Mouse (Mus musculus) G1E-ER4 (cell line): ENCODE data around the gene Olfr153. TPM values are rescaled to one million over a fixed set of nuclear protein-coding genes. Genes with fewer than 3 reads are reported as not detected.
"Not testable (repeated sequence)": the region's sequence is repeated elsewhere in the genome, so short reads cannot be mapped to it uniquely, and the experiment has no call there.

Source experiments
- GATA1 ChIP-seq: IDR thresholded peaks from one replicate; pipeline ENCODE4 v1.8.0; 2012; ENCODE audit warnings: low read length, inconsistent platforms
- polyA plus RNA-seq: library from polyadenylated mRNA; stranded (reverse); fragments of >175 nt; gene quantifications from 2 replicates; pipeline ENCODE4 v1.2.3, GENCODE M21; 2012

The Olfr153 gene
- polyA plus RNA-seq, result not detected in 2 replicates

DNA sequence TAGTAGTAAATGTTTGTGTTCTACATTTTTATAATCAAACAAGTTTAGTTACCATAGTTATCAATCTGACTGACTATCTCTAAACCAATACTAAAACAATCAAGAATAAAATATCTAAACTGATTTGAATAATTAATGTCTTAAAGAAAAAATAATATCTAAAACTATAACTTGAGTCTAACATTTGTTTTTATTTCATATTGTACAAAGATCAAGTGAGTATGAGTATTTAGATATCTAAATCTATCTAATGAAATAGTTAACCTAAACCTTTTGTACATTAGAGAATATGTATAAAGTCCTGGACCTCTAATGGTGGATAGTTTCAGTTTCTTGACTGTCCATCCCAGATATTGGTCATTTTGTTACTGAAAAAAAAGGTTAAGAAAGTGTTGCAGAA is at the start of gene Olfr153:
TSS of gene Olfr153 (plus strand) at position 301 of the 400 bp plus-strand sequence.
- no peak for TF ChIP-seq GATA1

DNA sequence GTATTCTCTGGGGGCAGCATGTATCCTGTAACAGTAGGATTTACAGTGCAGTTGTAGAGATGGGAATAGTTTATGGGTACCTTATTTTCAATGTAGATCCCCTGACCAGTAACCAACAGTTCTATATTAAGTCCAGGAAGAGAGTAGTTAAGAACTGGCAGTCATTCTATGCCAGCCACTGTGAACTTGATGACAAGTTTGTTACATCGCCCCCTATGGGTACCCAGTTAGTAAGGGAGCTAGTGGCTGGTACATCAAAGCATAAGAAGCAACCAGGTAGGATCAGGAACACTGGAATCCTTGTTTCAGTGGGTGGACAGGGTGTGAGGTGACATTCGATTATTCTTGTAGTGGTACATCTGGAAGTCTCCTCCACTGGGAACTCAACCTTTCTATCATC is 49.3 kb upstream of the Olfr153 start:
- TF ChIP-seq GATA1, result no peak

DNA sequence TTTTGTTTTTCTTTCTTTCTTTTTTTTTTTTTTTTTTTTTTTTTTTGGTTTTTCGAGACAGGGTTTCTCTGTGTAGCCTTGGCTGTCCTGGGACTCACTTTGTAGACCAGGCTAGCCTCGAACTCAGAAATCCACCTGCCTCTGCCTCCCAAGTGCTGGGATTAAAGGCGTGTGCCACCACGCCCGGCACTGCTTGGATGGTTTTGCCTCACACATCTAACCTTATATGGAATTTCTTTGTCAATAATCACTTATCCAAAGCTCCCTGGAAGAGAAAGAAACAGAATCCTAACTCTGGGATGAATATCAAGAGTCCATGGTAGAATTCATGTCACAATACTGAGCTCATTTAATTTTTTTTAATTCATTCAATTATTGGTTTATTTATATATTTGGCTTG is 34.6 kb upstream of the Olfr153 start, which contains the start of gene Pramel7:
TSS of gene Pramel7 (minus strand) at position 101 of the 400 bp plus-strand sequence.
- not testable (repeated sequence) for TF ChIP-seq GATA1

DNA sequence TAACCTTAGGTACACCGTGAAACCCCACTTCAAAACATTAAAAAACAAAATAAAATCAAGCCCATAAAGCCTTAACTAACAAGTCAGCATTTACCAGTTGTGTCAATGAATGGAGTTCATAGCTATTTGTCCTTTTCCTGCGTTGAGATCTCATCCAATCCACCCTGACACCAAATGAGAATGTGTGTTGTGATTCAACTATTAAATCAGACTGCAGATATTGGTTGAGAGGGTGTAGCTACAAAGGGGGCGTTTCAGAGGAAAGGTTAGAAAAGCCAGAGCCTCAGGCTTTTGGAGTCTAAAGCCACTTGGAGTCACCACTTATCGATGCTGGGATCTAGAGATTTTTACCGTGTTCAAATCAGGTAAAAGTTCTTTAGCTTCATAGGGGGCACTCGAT is 25.3 kb upstream of the Olfr153 start, which contains the start of gene Pramel6:
TSS of gene Pramel6 (plus strand) at position 301 of the 400 bp plus-strand sequence.
- no peak for TF ChIP-seq GATA1

DNA sequence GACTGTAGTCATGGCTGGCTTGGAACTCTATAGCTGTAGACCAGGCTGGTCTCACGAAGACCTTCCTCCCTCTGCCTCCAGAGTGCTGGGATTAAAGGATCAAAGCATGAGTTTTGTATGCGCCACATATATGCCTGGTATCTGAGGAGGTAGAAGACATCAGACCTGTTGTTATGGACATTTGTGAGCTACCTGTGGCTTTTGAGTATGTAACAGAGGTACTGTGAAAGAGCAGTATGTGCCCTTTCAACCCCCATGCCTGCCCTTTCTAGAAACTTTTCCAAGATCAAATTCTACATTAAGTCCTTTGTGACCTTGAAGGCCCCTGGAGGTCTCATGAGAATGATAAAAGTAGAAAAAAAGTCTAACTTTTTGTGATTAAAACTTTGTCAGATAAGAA is 16.6 kb upstream of the Olfr153 start:
- no peak for TF ChIP-seq GATA1

DNA sequence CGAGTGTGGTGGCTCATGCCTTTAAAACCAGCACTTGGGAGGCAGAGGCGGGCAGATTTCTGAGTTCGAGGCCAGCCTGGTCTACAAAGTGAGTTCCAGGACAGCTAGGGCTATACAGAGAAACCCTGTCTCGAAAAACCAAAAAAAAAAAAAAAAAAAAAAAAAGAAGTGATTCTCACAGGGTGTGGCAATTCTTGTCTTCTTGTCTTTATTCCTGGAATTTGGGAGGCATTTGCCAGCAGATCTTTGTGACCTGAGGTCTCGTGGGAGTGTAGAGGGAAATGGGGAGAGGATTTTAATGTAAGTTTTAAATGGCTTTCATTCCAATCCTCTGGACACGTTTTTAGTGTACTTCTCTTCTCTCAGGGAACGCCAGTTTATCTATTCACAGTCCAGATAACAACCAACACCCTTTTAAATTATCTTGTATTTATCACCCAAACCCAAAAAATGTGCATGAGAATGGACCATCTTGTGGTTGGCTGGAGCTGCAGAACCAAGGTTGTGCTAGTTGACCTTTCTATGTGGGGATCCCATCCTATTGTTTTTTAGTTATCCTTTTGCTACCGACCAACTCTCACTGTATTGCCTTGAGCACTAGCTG is 16.0 kb upstream of the Olfr153 start:
- TF ChIP-seq GATA1, result no peak

DNA sequence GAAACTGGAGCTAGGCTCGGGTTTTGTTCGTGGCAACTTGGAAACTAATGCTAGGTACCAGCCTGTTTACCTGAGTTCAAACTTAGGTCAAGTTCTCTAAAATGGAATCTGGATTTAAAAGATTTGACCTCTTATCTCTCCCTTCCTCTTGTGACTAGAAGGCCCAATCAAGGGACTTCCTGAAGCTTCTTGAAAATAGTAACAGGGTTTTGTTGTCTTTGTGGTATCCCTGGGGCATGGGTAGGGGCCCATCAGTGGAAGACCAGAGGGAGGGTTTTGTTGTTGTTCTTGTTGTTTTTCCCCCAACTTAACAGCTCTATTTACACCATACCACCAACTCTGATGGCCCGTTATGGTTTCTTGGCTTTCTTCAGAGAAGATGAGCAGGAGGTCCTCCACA is 15.0 kb upstream of the Olfr153 start:
- TF ChIP-seq GATA1, result no peak

DNA sequence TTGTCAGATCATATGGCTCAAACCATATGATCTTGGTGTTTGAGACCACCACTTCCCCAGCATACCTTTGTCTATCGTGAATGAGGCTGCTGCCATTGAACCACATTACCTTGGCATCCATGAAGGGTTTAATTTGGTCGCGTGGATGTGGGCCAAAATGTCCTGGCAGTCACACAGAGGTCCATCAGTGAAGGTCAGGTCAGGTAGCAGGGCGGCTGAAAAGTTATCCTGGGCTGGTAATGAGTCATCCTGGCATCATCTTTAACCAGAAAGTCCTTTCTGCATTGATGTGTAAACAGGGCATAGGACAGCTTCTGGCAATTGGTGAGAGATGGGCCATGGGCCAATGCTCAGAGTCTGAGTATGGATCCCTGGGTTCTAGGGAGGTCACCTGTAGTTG is 10.9 kb upstream of the Olfr153 start:
- TF ChIP-seq GATA1, result no peak

DNA sequence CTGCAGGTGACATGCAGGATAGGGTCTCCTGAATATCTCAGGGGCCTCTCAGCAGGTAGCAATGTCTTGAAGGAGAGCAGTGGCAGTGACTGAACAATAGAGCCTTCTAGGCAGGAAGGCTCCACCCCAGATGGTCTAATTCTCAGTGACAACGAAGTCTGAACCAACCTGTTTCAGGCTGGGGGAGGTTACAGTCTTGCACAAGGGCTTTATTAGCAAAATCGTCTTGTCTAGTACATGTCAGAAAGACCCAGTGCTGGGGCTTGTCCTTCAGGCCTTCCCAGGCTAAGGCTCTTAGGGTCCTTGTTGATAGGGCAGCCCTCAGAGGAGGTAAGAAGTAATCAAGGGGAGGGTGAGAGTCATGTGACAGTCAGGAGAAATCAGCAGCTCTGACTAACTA is 3.2 kb downstream of the Olfr153 start:
- no peak for TF ChIP-seq GATA1

DNA sequence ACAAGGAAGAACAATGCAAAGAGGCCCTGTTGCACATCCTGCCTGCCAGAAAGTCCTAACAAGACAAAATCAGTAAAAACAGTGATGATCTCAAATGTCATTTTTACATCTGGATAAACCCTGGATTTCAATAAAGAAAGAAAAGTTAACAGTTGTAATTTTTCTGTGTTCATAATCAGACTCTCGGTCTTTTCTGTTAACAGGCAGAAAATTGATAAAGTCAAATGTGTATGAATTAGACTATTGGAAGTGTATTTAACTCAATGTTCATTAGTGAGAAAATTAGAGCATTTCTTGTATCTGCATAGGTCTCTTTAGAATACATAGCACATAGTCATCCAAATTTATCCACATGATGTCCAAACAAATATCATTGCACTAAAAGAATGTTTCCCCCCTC is 13.8 kb downstream of the Olfr153 start, which contains the start of gene Olfr1128:
TSS of gene Olfr1128 (minus strand) at position 101 of the 400 bp plus-strand sequence.
- TF ChIP-seq GATA1, result no peak

DNA sequence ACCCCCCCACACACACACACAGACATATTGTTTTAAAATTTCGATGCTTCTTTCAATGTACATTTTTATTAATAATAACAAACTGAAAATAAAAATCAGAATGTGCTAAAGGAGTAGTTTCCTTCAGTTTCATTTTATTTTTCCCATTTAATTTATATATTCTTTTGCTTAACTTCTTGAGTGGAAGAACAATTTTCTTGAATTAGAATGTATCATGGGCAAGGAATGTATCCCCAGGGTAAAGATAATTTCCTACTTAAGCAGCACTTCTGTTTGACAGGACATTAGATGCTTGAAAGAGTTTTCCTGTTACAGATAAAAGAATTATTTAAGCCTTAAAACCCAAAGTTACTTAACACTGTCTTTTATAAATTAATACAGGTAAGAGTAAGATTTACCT is 42.0 kb downstream of the Olfr153 start, which contains the start of gene Olfr1129:
TSS of gene Olfr1129 (plus strand) at position 301 of the 400 bp plus-strand sequence.
- TF ChIP-seq GATA1, result not testable (repeated sequence)

Other genes starting within 250 kb of the Olfr153 start
- not detected in 2 replicates for gene Olfr1118, start 224.2 kb upstream of the Olfr153 start, polyA plus RNA-seq
- not detected in 2 replicates for gene Olfr1120, start 177.0 kb upstream of the Olfr153 start, polyA plus RNA-seq
- not detected in 2 replicates for gene Olfr1121, start 161.9 kb upstream of the Olfr153 start, polyA plus RNA-seq
- not detected in 2 replicates for gene Olfr1122, start 145.9 kb upstream of the Olfr153 start, polyA plus RNA-seq
- not detected in 2 replicates for gene Olfr1123, start 115.2 kb upstream of the Olfr153 start, polyA plus RNA-seq
- gene Olfr1124, start 101.5 kb upstream of the Olfr153 start, polyA plus RNA-seq, result not detected in 2 replicates
- gene Olfr1126, start 77.8 kb upstream of the Olfr153 start, polyA plus RNA-seq, result not detected in 2 replicates
- not detected in 2 replicates for gene Pramel7, start 34.7 kb upstream of the Olfr153 start, polyA plus RNA-seq
- gene Pramel6, start 25.2 kb upstream of the Olfr153 start, polyA plus RNA-seq, result not detected in 2 replicates
- gene Olfr1128, start 13.7 kb downstream of the Olfr153 start, polyA plus RNA-seq, result not detected in 2 replicates
- gene Olfr1129, start 42.1 kb downstream of the Olfr153 start, polyA plus RNA-seq, result not detected in 2 replicates
- not detected in 2 replicates for gene Olfr1130, start 74.4 kb downstream of the Olfr153 start, polyA plus RNA-seq
- gene Olfr1131, start 95.3 kb downstream of the Olfr153 start, polyA plus RNA-seq, result not detected in 2 replicates
- gene Olfr1132, start 105.7 kb downstream of the Olfr153 start, polyA plus RNA-seq, result not detected in 2 replicates
- not detected in 2 replicates for gene Olfr1133, start 115.6 kb downstream of the Olfr153 start, polyA plus RNA-seq
- gene Olfr1134, start 126.7 kb downstream of the Olfr153 start, polyA plus RNA-seq, result not detected in 2 replicates
- gene Olfr1135, start 141.9 kb downstream of the Olfr153 start, polyA plus RNA-seq, result not detected in 2 replicates
- gene Olfr1136, start 162.2 kb downstream of the Olfr153 start, polyA plus RNA-seq, result not detected in 2 replicates
- gene Olfr1137, start 181.4 kb downstream of the Olfr153 start, polyA plus RNA-seq, result not detected in 2 replicates
- gene Olfr1138, start 208.2 kb downstream of the Olfr153 start, polyA plus RNA-seq, result not detected in 2 replicates
- gene Olfr1140, start 212.0 kb downstream of the Olfr153 start, polyA plus RNA-seq, result not detected in 2 replicates
- not detected in 2 replicates for gene Olfr1141, start 222.2 kb downstream of the Olfr153 start, polyA plus RNA-seq
- not detected in 2 replicates for gene Olfr152, start 247.7 kb downstream of the Olfr153 start, polyA plus RNA-seq